Mouse (Mus musculus) heart, adult 2 months (tissue): Measurements from ENCODE around the gene Tbc1d23.

Experiments used
- CTCF ChIP-seq: fragments of 200-600 bp; IDR thresholded peaks from 2 replicates; pipeline ENCODE4 v1.8.1; 2022; ENCODE audit warnings: antibody characterized with exemption, mild to moderate bottlenecking, moderate library complexity
- EP300 ChIP-seq: fragments of 200-500 bp; IDR thresholded peaks from 2 replicates; pipeline ENCODE4 v1.6.1; 2011; ENCODE audit warnings: low read depth, low read length, control low read depth; ENCODE audit not compliant: insufficient read depth
- POLR2A ChIP-seq: fragments of 200-500 bp; IDR thresholded peaks from 2 replicates; pipeline ENCODE4 v1.6.1; 2011; ENCODE audit warnings: mild to moderate bottlenecking, low read depth, low read length, control low read depth; ENCODE audit not compliant: insufficient read depth

GRCm38 (mm10) chr16:57247464-57247863 lies 16.2 kb upstream of the Tbc1d23 start:
- TF ChIP-seq CTCF (no peak), POLR2A (no peak), EP300 (no peak)
